19 mouse cellular contexts compared by ENCODE assay signal in genomic region chr10:89695194-89695911, GRCm38 (mm10). TPM values are rescaled to one million over a fixed set of nuclear protein-coding genes. Genes with fewer than 3 reads are reported as not detected.
A peak's percentile ranks its signal among the peaks of the same experiment; 100 is the strongest.
DNase-seq lines count a peak whose midpoint lies in the region; ATAC-seq and TF ChIP-seq lines count a peak whose summit lies in the region.
"Had no signal": no experiment of that assay in that cellular context is flagged by ENCODE, and none has a peak within 500 bp of the region (broad histone marks: within the 10 kb centered on the region; RNA-seq: fewer than 3 reads in every experiment).

No protein-coding gene starts in this region.

- peak overlapping the region; percentile 41 for H3K4me2 ChIP-seq in heart, embryonic 13.5 days
- peak overlapping the region; percentile 34 for H3K4me2 ChIP-seq in liver, embryonic 15.5 days
- H3K4me2 ChIP-seq in stomach, postnatal 0 days (replicated peaks; ENCODE audit: low read depth): no peak overlapping the region
- H3K4me2 ChIP-seq: embryonic facial prominence, embryonic 12.5 days; heart, embryonic 15.5 days; lung, embryonic 14.5 days had no signal

- ATAC-seq in heart, embryonic 13.5 days (ENCODE audit: extremely low read depth, insufficient number of reproducible peaks, low FRiP score, low TSS enrichment): no peak
- no peak for ATAC-seq in liver, embryonic 15.5 days (ENCODE audit: insufficient read depth)
- no peak for ATAC-seq in stomach, postnatal 0 days (ENCODE audit: low FRiP score, low TSS enrichment)
- ATAC-seq: hindbrain, embryonic 16.5 days; intestine, postnatal 0 days; midbrain, embryonic 16.5 days had no signal

- H3K9ac ChIP-seq in heart, embryonic 13.5 days: no peak overlapping the region
- no peak overlapping the region for H3K9ac ChIP-seq in liver, embryonic 15.5 days
- no peak overlapping the region for H3K9ac ChIP-seq in stomach, postnatal 0 days (ENCODE audit: low read length)
- H3K9ac ChIP-seq: embryonic facial prominence, embryonic 12.5 days; heart, embryonic 15.5 days; lung, embryonic 14.5 days had no signal

- no peaks in the 10 kb centered on the region for H3K27me3 ChIP-seq in heart, embryonic 13.5 days (replicated peaks)
- no peaks in the 10 kb centered on the region for H3K27me3 ChIP-seq in liver, embryonic 15.5 days
- no peaks in the 10 kb centered on the region for H3K27me3 ChIP-seq in stomach, postnatal 0 days (ENCODE audit: control insufficient read depth, insufficient read depth, low read length)
- H3K27me3 ChIP-seq: embryonic facial prominence, embryonic 12.5 days; heart, embryonic 15.5 days had no signal

- H3K27ac ChIP-seq in heart, embryonic 13.5 days (replicated peaks): no peak overlapping the region
- H3K27ac ChIP-seq in liver, embryonic 15.5 days (replicated peaks): no peak overlapping the region
- no peak overlapping the region for H3K27ac ChIP-seq in stomach, postnatal 0 days (replicated peaks)
- H3K27ac ChIP-seq: embryonic facial prominence, embryonic 12.5 days; heart, embryonic 15.5 days; macrophage had no signal

- H3K36me3 ChIP-seq in heart, embryonic 13.5 days: no peaks in the 10 kb centered on the region
- H3K36me3 ChIP-seq in liver, embryonic 15.5 days (replicated peaks): no peaks in the 10 kb centered on the region
- no peaks in the 10 kb centered on the region for H3K36me3 ChIP-seq in stomach, postnatal 0 days (ENCODE audit: control insufficient read depth, insufficient read depth, low read length)
- H3K36me3 ChIP-seq: embryonic facial prominence, embryonic 12.5 days; heart, embryonic 15.5 days had no signal

- H3K4me1 ChIP-seq in heart, embryonic 13.5 days: no peaks in the 10 kb centered on the region
- peaks cover under 1% of the 10 kb centered on the region; the same call in 1 of the 2 replicates for H3K4me1 ChIP-seq in liver, embryonic 15.5 days (replicated peaks)
- no peaks in the 10 kb centered on the region for H3K4me1 ChIP-seq in stomach, postnatal 0 days (replicated peaks; ENCODE audit: control insufficient read depth, insufficient read depth)
- H3K4me1 ChIP-seq: embryonic facial prominence, embryonic 12.5 days; heart, embryonic 15.5 days had no signal

- H3K4me3 ChIP-seq in heart, embryonic 13.5 days: no peak overlapping the region
- H3K4me3 ChIP-seq in liver, embryonic 15.5 days (replicated peaks): no peak overlapping the region
- no peak overlapping the region for H3K4me3 ChIP-seq in stomach, postnatal 0 days (ENCODE audit: low read depth, low read length)
- H3K4me3 ChIP-seq: embryonic facial prominence, embryonic 12.5 days; heart, embryonic 15.5 days had no signal

- no peak for DNase-seq in heart, adult 8-10 months (ENCODE audit: low spot score)
- peak; percentile 12 for DNase-seq in thymus, postnatal 4 days
- no peak for DNase-seq in thymus, postnatal 10 days (ENCODE audit: low spot score in 2 of 2)
- no peak for DNase-seq in stomach, postnatal 0 days (ENCODE audit: low spot score)
- no peak for DNase-seq in kidney, adult 11 months
- DNase-seq: adrenal gland, postnatal 36 days; cerebellum, adult 2 months; kidney, postnatal 14 days; layer of hippocampus, adult 9-11 months; lung, embryonic 14.5 days; right cerebral cortex, adult 18-20 months had no signal

- TF ChIP-seq EP300 in stomach, postnatal 0 days (optimal IDR thresholded peaks at IDR 0.05): no peak

- H3K9me3 ChIP-seq in heart, embryonic 13.5 days: no peaks in the 10 kb centered on the region
- no peaks in the 10 kb centered on the region for H3K9me3 ChIP-seq in liver, embryonic 15.5 days (replicated peaks)
- no peaks in the 10 kb centered on the region for H3K9me3 ChIP-seq in stomach, postnatal 0 days (ENCODE audit: control insufficient read depth, low read length)
- H3K9me3 ChIP-seq: embryonic facial prominence, embryonic 12.5 days; heart, embryonic 15.5 days had no signal

- TF ChIP-seq CTCF in stomach, postnatal 0 days (IDR thresholded peaks at IDR 0.05; ENCODE audit: low read depth): no peak

- 63% methylated on average over 20 of the region's 20 CpGs for WGBS in heart, embryonic 13.5 days
- WGBS in liver, embryonic 15.5 days (ENCODE audit: insufficient replicate concordance): 25% methylated on average over 20 of the region's 20 CpGs
- 77% methylated on average over 20 of the region's 20 CpGs for WGBS in stomach, postnatal 0 days

RNA-seq across cellular contexts. Expression of gene Scyl2, which starts 9.3 kb away (rescaled TPM):
- polyA plus RNA-seq in heart, embryonic 13.5 days (2015; fragmentation: Nextera tagmentation; extraction: Ambion mirVana): 4.1 and 5.4 TPM in 2 replicates
- 10 to 100 TPM; 13.7 to 18.6 (median 17.9) TPM for total RNA-seq in heart, adult 8-10 months (2022)
- 3.6 and 4.0 TPM in 2 replicates for polyA plus RNA-seq in liver, embryonic 15.5 days (2015; fragmentation: Nextera tagmentation; extraction: Ambion mirVana)
- polyA plus RNA-seq in stomach, postnatal 0 days (2015; fragmentation: Nextera tagmentation; extraction: Ambion mirVana): 5.0 and 5.3 TPM in 2 replicates

RNA-seq across cellular contexts. Expression of gene Actr6, which starts 36.7 kb away (rescaled TPM):
- polyA plus RNA-seq in heart, embryonic 13.5 days (2015; fragmentation: Nextera tagmentation; extraction: Ambion mirVana): 21.5 and 25.4 TPM in 2 replicates
- total RNA-seq in heart, adult 8-10 months (2022): 10 to 100 TPM; 11.1 to 13.7 (median 12.9) TPM
- polyA plus RNA-seq in liver, embryonic 15.5 days (2015; fragmentation: Nextera tagmentation; extraction: Ambion mirVana): 13.0 and 14.1 TPM in 2 replicates
- 17.1 TPM in 2 replicates for polyA plus RNA-seq in stomach, postnatal 0 days (2015; fragmentation: Nextera tagmentation; extraction: Ambion mirVana)

RNA-seq across cellular contexts. Expression of gene Uhrf1bp1l, which starts 49.4 kb away (rescaled TPM):
- 14.2 and 17.0 TPM in 2 replicates for polyA plus RNA-seq in heart, embryonic 13.5 days (2015; fragmentation: Nextera tagmentation; extraction: Ambion mirVana)
- total RNA-seq in heart, adult 8-10 months (2022): 10 to 100 TPM; 23.9 to 28.9 (median 27.7) TPM
- polyA plus RNA-seq in liver, embryonic 15.5 days (2015; fragmentation: Nextera tagmentation; extraction: Ambion mirVana): 9.4 and 11.1 TPM in 2 replicates
- 13.3 TPM in 2 replicates for polyA plus RNA-seq in stomach, postnatal 0 days (2015; fragmentation: Nextera tagmentation; extraction: Ambion mirVana)
